Mouse (Mus musculus): ENCODE results near the gene Daglb. TPM values are rescaled to one million over a fixed set of nuclear protein-coding genes. Genes with fewer than 3 reads are reported as not detected.
A peak's percentile ranks its signal among the peaks of the same experiment; 100 is the strongest.

Gene Daglb
- polyA plus RNA-seq, 1 experiment from 2014 or later: 17.7 TPM

DNA sequence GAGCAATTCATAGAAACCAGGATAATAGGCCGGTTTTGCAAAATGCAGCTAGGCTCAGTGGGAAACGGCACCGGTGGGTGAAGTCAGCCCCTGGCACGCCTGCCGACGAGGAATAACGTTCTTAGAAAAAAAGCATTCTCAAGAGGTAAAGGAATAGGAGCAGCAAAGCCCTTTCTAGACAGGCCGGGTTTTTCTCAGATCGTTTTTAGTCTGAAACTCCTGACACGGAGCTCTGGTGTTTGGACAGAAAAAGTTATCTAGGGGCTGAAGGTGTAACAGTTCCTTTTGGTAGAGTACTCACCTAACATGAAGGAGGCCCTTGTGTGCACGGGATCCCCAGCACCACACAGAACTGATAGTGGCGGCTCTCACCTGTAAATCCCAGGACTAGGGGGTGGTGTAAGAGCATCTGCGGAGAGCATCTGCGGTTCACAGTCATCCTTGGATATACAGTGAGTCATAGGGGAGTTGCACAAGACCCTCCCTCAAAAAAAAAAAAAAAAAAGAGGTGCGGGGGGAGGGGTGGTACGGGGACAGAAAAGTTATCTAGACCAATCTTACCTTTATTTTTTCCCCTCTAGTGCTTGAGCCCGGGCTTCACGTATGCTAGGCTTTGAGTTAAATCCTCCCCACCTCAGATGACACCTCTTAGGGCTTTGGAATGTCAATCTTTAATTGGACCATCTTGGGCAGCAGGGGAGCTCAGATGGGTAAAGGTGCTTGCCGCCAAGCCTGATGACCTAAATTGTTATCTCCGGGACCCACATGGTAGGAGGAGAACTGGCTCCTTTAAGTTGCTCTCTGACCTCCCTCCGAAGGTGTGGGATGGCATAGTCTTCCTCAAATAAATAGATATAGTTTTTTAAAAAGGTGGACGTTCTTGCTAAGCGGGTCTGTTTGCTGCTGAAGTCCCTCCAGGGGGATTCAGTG is 1.0 kb downstream of the Daglb start:
- Histone ChIP-seq H3K4me3 (replicated peaks; ENCODE audit: low read length) (peak overlapping the region; percentile 65), H3K9ac (replicated peaks; ENCODE audit: low read depth, low read length) (peak overlapping the region; percentile 72), H3K27ac (ENCODE audit: low read length) (no peak overlapping the region), H3K4me2 (ENCODE audit: low read length) (peak overlapping the region; percentile 68), H3K27me3 (replicated peaks; ENCODE audit: control insufficient read depth, insufficient read depth, low read length) (no peaks in the 10 kb centered on the region), H3K9me3 (ENCODE audit: control insufficient read depth, low read length) (no peaks in the 10 kb centered on the region), H3K4me1 (replicated peaks; ENCODE audit: control insufficient read depth, insufficient read depth, low read length) (peaks cover 11% of the 10 kb centered on the region), H3K36me3 (ENCODE audit: control insufficient read depth, insufficient read depth) (peaks cover 8% of the 10 kb centered on the region)
- ATAC-seq: no peak
- 33% methylated on average over 23 of the region's 23 CpGs for WGBS

DNA sequence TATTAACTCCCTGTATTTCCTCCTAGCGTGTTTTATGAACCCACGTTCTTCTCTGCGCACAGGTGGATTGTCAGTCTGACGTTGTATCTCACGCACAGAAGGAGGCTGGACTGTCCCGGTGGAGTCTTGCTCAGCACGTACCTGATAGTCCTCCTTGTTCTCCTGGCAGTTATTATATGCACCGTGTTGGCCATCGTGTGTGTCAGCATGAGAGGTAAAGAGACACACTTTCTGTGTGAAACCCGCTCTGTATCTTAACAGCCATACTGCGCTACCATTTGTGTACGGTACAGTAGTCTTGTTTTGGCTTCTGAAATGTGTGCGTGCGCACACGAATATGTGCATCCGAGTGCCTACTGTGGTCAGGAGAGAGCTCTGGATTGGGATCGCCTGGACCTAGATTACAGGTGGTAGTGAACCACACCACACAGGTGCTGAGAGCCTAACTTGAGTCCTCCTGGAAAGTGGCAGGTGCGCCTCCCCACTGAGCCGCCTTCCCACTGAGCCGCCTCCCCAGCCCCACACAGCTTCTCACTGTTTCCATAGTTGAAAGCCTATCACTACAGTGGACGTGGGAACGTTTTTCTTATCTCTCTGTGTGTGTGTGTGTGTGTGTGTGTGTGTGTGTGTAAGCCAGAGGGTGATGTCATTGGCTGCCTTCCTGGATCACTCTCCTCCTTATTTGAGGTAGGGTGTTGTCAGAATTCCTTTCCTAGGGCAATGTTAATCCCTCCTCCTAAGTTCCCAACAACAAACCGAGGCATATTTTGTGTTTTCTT is 2.7 kb downstream of the Daglb start:
- Histone ChIP-seq H3K36me3 (ENCODE audit: control insufficient read depth, insufficient read depth) (peaks cover 8% of the 10 kb centered on the region), H3K27me3 (replicated peaks; ENCODE audit: control insufficient read depth, insufficient read depth, low read length) (no peaks in the 10 kb centered on the region), H3K9me3 (ENCODE audit: control insufficient read depth, low read length) (no peaks in the 10 kb centered on the region), H3K4me3 (replicated peaks; ENCODE audit: low read length) (no peak overlapping the region), H3K9ac (replicated peaks; ENCODE audit: low read depth, low read length) (no peak overlapping the region), H3K27ac (ENCODE audit: low read length) (no peak overlapping the region), H3K4me1 (replicated peaks; ENCODE audit: control insufficient read depth, insufficient read depth, low read length) (peaks cover 11% of the 10 kb centered on the region), H3K4me2 (ENCODE audit: low read length) (no peak overlapping the region)
- 91% methylated on average over 23 of the region's 23 CpGs for WGBS
- ATAC-seq: no peak

- Histone ChIP-seq H3K4me1 (replicated peaks; ENCODE audit: control insufficient read depth, insufficient read depth, low read length) (peaks cover 11% of the 10 kb centered on the region), H3K27ac (ENCODE audit: low read length) (no peak overlapping the region), H3K4me3 (replicated peaks; ENCODE audit: low read length) (no peak overlapping the region), H3K27me3 (replicated peaks; ENCODE audit: control insufficient read depth, insufficient read depth, low read length) (no peaks in the 10 kb centered on the region), H3K9me3 (ENCODE audit: control insufficient read depth, low read length) (no peaks in the 10 kb centered on the region), H3K9ac (replicated peaks; ENCODE audit: low read depth, low read length) (no peak overlapping the region), H3K36me3 (ENCODE audit: control insufficient read depth, insufficient read depth) (peaks cover 8% of the 10 kb centered on the region), H3K4me2 (ENCODE audit: low read length) (no peak overlapping the region)
- WGBS: 94% methylated on average over 6 of the region's 6 CpGs
- ATAC-seq: no peak
Observed at GRCm38 (mm10) chr5:143467931-143468330, 3.5 kb downstream of the Daglb start.

DNA sequence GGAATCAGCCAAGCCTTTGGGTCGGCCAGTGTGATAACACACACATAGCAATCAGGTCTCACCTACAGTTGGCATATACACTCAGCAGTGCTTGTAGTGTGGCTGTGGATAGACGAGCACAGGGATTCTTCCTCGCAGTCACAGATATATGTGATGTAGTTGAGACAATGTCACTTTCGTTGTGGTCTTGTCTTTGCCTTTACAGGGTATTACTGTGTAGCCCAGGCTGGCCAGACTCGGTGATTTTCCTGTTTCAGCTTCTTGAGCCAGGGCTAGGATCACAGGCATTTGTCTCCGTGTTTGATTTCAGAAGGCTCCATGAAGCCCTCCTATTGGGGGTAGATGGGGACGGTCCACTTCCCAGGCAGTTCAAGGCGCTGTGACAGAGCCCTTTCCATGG is 5.2 kb downstream of the Daglb start:
- H3K27ac ChIP-seq (ENCODE audit: low read length): no peak overlapping the region
- no peaks in the 10 kb centered on the region for H3K27me3 ChIP-seq (replicated peaks; ENCODE audit: control insufficient read depth, insufficient read depth, low read length)
- H3K4me1 ChIP-seq (replicated peaks; ENCODE audit: control insufficient read depth, insufficient read depth, low read length): peaks cover 8% of the 10 kb centered on the region
- 97% methylated on average over 8 of the region's 8 CpGs for WGBS
- no peak overlapping the region for H3K4me3 ChIP-seq (replicated peaks; ENCODE audit: low read length)
- H3K9ac ChIP-seq (replicated peaks; ENCODE audit: low read depth, low read length): no peak overlapping the region
- no peak for ATAC-seq
- no peak overlapping the region for H3K4me2 ChIP-seq (ENCODE audit: low read length)
- H3K36me3 ChIP-seq (ENCODE audit: control insufficient read depth, insufficient read depth): peaks cover 8% of the 10 kb centered on the region
- H3K9me3 ChIP-seq (ENCODE audit: control insufficient read depth, low read length): no peaks in the 10 kb centered on the region

GRCm38 (mm10) chr5:143470421-143471164 is 6.2 kb downstream of the Daglb start:
- 71% methylated on average over 15 of the region's 15 CpGs for WGBS
- H3K4me2 ChIP-seq (ENCODE audit: low read length): no peak overlapping the region
- H3K36me3 ChIP-seq (ENCODE audit: control insufficient read depth, insufficient read depth): peaks cover 16% of the 10 kb centered on the region
- H3K27ac ChIP-seq (ENCODE audit: low read length): no peak overlapping the region
- no peak for ATAC-seq
- H3K4me1 ChIP-seq (replicated peaks; ENCODE audit: control insufficient read depth, insufficient read depth, low read length): peaks cover 4% of the 10 kb centered on the region
- H3K27me3 ChIP-seq (replicated peaks; ENCODE audit: control insufficient read depth, insufficient read depth, low read length): no peaks in the 10 kb centered on the region
- no peak overlapping the region for H3K4me3 ChIP-seq (replicated peaks; ENCODE audit: low read length)
- no peaks in the 10 kb centered on the region for H3K9me3 ChIP-seq (ENCODE audit: control insufficient read depth, low read length)
- no peak overlapping the region for H3K9ac ChIP-seq (replicated peaks; ENCODE audit: low read depth, low read length)

GRCm38 (mm10) chr5:143471165-143471546 is 6.8 kb downstream of the Daglb start:
- no peaks in the 10 kb centered on the region for H3K9me3 ChIP-seq (ENCODE audit: control insufficient read depth, low read length)
- peaks cover 17% of the 10 kb centered on the region for H3K36me3 ChIP-seq (ENCODE audit: control insufficient read depth, insufficient read depth)
- ATAC-seq: no peak
- H3K27ac ChIP-seq (ENCODE audit: low read length): no peak overlapping the region
- H3K4me2 ChIP-seq (ENCODE audit: low read length): no peak overlapping the region
- H3K4me3 ChIP-seq (replicated peaks; ENCODE audit: low read length): no peak overlapping the region
- WGBS: 91% methylated on average over 3 of the region's 3 CpGs
- no peak overlapping the region for H3K9ac ChIP-seq (replicated peaks; ENCODE audit: low read depth, low read length)
- H3K4me1 ChIP-seq (replicated peaks; ENCODE audit: control insufficient read depth, insufficient read depth, low read length): no peaks in the 10 kb centered on the region
- H3K27me3 ChIP-seq (replicated peaks; ENCODE audit: control insufficient read depth, insufficient read depth, low read length): no peaks in the 10 kb centered on the region

GRCm38 (mm10) chr5:143471953-143472618 is 7.7 kb downstream of the Daglb start:
- Histone ChIP-seq H3K4me3 (replicated peaks; ENCODE audit: low read length) (no peak overlapping the region), H3K27ac (ENCODE audit: low read length) (no peak overlapping the region), H3K4me2 (ENCODE audit: low read length) (no peak overlapping the region), H3K9me3 (ENCODE audit: control insufficient read depth, low read length) (no peaks in the 10 kb centered on the region), H3K9ac (replicated peaks; ENCODE audit: low read depth, low read length) (no peak overlapping the region), H3K36me3 (ENCODE audit: control insufficient read depth, insufficient read depth) (peaks cover 21% of the 10 kb centered on the region), H3K4me1 (replicated peaks; ENCODE audit: control insufficient read depth, insufficient read depth, low read length) (no peaks in the 10 kb centered on the region), H3K27me3 (replicated peaks; ENCODE audit: control insufficient read depth, insufficient read depth, low read length) (no peaks in the 10 kb centered on the region)
- whole genome bisulfite sequencing: 92% methylated on average over 8 of the region's 9 CpGs
- ATAC-seq: no peak

DNA sequence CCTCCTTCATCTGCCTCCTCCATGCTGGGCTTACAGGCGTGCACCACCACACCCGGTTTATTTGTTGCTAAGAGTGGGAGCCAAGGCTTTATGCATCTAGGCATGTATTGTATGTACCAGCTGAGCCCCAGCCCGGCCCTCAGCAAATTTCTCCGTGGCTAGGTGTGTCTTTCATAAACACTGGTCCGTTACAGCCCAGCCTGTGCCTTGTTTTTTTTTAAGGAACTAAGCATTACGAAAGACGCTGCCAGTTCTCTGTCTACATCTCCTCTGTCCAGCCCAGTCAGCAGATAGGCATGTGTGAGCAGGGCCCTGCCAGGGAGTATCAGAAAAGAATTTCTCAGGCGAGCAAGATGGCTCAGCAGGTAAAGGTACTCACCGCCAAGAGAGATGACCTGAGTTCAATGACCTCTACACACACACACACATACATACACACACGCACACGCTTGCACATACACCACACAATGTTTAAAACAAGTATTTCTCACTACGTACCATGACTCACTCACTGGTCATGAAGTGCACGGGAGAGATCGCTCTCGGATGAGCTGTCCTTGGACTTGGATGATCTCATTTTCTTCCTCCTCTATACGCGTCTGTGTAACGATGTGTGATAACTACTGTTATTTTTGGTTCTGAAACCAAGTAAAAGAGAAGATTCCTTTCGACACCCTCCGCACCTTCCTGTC is 10.9 kb downstream of the Daglb start:
- no peak overlapping the region for H3K27ac ChIP-seq (ENCODE audit: low read length)
- H3K36me3 ChIP-seq (ENCODE audit: control insufficient read depth, insufficient read depth): peaks cover 25% of the 10 kb centered on the region
- no peak overlapping the region for H3K9ac ChIP-seq (replicated peaks; ENCODE audit: low read depth, low read length)
- ATAC-seq: no peak
- H3K4me1 ChIP-seq (replicated peaks; ENCODE audit: control insufficient read depth, insufficient read depth, low read length): no peaks in the 10 kb centered on the region
- H3K9me3 ChIP-seq (ENCODE audit: control insufficient read depth, low read length): no peaks in the 10 kb centered on the region
- no peak overlapping the region for H3K4me3 ChIP-seq (replicated peaks; ENCODE audit: low read length)
- WGBS: 94% methylated on average over 20 of the region's 20 CpGs
- H3K4me2 ChIP-seq (ENCODE audit: low read length): no peak overlapping the region
- no peaks in the 10 kb centered on the region for H3K27me3 ChIP-seq (replicated peaks; ENCODE audit: control insufficient read depth, insufficient read depth, low read length)
